Mouse (Mus musculus): ENCODE measurements around the gene Cnbd2. TPM values are rescaled to one million over a fixed set of nuclear protein-coding genes. Genes with fewer than 3 reads are reported as not detected.

The Cnbd2 gene
- polyA plus RNA-seq, 1 experiment from 2014 or later: 3.4 TPM

DNA sequence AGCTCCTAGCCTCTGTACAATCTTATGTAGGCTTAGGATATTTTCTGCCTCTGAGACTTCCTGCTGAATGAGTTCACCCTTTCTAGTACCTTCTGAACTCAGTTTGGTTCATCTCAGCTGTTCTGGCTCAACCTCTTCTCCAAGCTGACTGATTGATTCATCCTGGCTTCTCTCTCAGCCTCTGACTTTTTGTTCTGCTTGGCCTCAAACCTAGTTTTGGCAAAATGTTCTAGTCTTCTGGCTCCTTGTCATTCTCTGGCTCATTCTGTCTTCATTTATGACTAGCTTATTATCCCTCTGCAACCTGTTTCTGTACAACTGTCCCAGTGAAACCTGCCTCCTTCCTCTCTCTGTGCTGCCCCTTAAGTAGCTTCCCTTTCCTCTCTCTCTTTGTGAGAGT is 6.4 kb downstream of the Cnbd2 start:
- Histone ChIP-seq H3K4me2 (replicated peaks; ENCODE audit: low read depth, low read length) (no peak overlapping the region), H3K36me3 (ENCODE audit: control insufficient read depth, insufficient read depth, low read length) (no peaks in the 10 kb centered on the region), H3K4me1 (ENCODE audit: control insufficient read depth, insufficient read depth, low read length) (no peaks in the 10 kb centered on the region), H3K9ac (replicated peaks; ENCODE audit: low read depth, low read length) (no peak overlapping the region), H3K9me3 (ENCODE audit: control insufficient read depth, low read depth, low read length) (no peaks in the 10 kb centered on the region; the same call in 1 of the 2 replicates), H3K27ac (ENCODE audit: low read length) (no peak overlapping the region), H3K27me3 (ENCODE audit: control insufficient read depth, insufficient read depth, low read length) (no peaks in the 10 kb centered on the region), H3K4me3 (ENCODE audit: low read depth, low read length) (no peak overlapping the region)
- ATAC-seq (ENCODE audit: insufficient number of reproducible peaks, insufficient read depth, low FRiP score, low read depth): no peak

DNA sequence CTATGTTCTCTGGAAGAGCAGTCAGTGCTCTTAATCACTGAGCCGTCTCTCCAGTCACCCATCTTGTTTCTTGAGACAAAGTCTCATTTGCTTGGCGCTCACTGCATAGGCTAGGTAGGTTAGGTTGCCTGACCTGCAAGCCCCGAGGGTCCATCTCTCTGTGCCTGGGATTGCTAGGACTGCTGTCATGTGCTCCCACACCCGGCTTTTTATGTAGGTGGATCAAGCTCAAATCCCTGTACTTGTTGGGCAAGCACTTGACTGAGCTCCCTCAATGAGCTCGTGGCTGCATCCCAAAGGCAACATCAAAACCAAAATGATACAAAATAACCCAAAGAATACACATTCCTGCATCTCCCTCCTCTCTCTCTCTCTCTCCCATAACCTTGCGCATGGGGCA is 9.4 kb downstream of the Cnbd2 start:
- Histone ChIP-seq H3K9ac (replicated peaks; ENCODE audit: low read depth, low read length) (no peak overlapping the region), H3K27ac (ENCODE audit: low read length) (no peak overlapping the region), H3K4me2 (replicated peaks; ENCODE audit: low read depth, low read length) (no peak overlapping the region), H3K9me3 (ENCODE audit: control insufficient read depth, low read depth, low read length) (no peaks in the 10 kb centered on the region), H3K36me3 (ENCODE audit: control insufficient read depth, insufficient read depth, low read length) (no peaks in the 10 kb centered on the region), H3K4me1 (ENCODE audit: control insufficient read depth, insufficient read depth, low read length) (no peaks in the 10 kb centered on the region), H3K4me3 (ENCODE audit: low read depth, low read length) (no peak overlapping the region), H3K27me3 (ENCODE audit: control insufficient read depth, insufficient read depth, low read length) (no peaks in the 10 kb centered on the region)
- WGBS: 93% methylated on average over 6 of the region's 6 CpGs
- no peak for ATAC-seq (ENCODE audit: insufficient number of reproducible peaks, insufficient read depth, low FRiP score, low read depth)

DNA sequence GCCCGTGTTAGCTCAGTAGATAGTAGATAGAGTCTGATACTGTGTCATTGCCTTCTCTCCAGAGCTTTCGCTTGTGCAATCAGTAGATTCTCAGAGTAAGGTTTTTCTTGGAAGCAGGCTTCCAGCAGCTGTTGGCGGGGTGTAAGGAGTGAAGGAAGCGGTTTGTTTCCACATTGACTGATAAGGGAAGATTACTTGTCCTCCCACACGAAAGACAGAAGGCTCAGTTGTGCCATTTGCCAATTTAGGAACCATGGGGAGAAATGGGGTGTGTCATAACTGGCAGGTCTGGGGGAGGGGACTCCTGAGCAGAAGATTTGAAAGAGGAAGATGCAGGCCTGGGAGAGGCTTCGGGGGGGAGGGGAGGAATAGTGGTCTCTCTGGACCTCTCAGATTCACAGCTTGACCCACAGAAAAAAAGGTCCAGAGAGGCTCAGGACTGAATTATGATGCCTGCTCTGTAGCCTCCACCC is 12.1 kb downstream of the Cnbd2 start:
- no peaks in the 10 kb centered on the region for H3K9me3 ChIP-seq (ENCODE audit: control insufficient read depth, low read depth, low read length)
- WGBS: 46% methylated on average over 6 of the region's 6 CpGs
- H3K27ac ChIP-seq (ENCODE audit: low read length): peak overlapping the region; percentile 4; the same call in 1 of the 2 replicates
- no peak overlapping the region for H3K4me2 ChIP-seq (replicated peaks; ENCODE audit: low read depth, low read length)
- H3K4me3 ChIP-seq (ENCODE audit: low read depth, low read length): no peak overlapping the region
- no peaks in the 10 kb centered on the region for H3K27me3 ChIP-seq (ENCODE audit: control insufficient read depth, insufficient read depth, low read length)
- no peaks in the 10 kb centered on the region for H3K4me1 ChIP-seq (ENCODE audit: control insufficient read depth, insufficient read depth, low read length)
- peak; percentile 56; the same call in 1 of the 2 replicates for ATAC-seq (ENCODE audit: insufficient number of reproducible peaks, insufficient read depth, low FRiP score, low read depth)
- no peaks in the 10 kb centered on the region for H3K36me3 ChIP-seq (ENCODE audit: control insufficient read depth, insufficient read depth, low read length)
- no peak overlapping the region for H3K9ac ChIP-seq (replicated peaks; ENCODE audit: low read depth, low read length)

DNA sequence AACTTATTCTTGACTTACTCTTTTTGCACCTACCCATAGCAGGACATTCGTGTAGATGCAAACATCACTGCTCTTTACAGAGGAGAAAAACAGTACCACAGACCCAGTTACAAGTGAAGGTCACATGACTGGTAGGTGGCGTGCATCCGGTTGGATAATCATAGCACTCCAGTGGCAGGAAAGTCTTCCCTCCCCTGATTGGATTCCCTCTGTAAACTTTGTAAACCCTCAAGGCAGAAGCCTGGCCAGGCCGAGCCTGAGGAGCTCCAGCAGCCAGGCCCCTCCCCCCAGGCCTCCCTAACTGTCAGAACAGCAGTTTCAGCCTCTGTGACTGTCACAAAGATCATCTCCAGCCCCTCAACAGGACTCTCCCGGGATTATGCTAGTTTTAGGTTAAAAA is 12.6 kb downstream of the Cnbd2 start:
- H3K4me3 ChIP-seq (ENCODE audit: low read depth, low read length): no peak overlapping the region

DNA sequence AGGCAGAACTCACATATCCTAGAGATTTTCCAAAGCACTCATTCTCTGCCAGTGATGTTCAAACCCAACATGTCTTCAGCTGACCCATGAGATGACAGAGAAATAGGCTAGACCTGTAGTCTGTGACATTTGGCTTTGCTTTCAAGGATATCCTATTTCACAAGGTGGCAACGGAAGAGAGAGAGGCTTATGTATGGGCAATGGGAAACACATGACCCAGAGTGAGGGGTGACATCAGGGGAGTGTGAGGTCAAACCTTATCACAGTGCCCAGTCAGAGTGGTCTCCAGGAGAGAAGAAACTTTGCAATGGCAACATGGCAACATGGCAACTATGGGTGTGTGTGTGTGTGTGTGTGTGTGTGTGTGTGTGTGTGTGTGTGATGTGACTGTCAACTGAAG is 18.6 kb downstream of the Cnbd2 start:
- H3K4me2 ChIP-seq (replicated peaks; ENCODE audit: low read depth, low read length): no peak overlapping the region
- no peaks in the 10 kb centered on the region for H3K36me3 ChIP-seq (ENCODE audit: control insufficient read depth, insufficient read depth, low read length)
- no peak overlapping the region for H3K9ac ChIP-seq (replicated peaks; ENCODE audit: low read depth, low read length)
- H3K9me3 ChIP-seq (ENCODE audit: control insufficient read depth, low read depth, low read length): no peaks in the 10 kb centered on the region
- ATAC-seq (ENCODE audit: insufficient number of reproducible peaks, insufficient read depth, low FRiP score, low read depth): no peak
- no peak overlapping the region for H3K4me3 ChIP-seq (ENCODE audit: low read depth, low read length)
- no peaks in the 10 kb centered on the region for H3K27me3 ChIP-seq (ENCODE audit: control insufficient read depth, insufficient read depth, low read length)
- H3K27ac ChIP-seq (ENCODE audit: low read length): no peak overlapping the region
- 57% methylated on average over 1 of the region's 1 CpGs for WGBS
- no peaks in the 10 kb centered on the region for H3K4me1 ChIP-seq (ENCODE audit: control insufficient read depth, insufficient read depth, low read length)

More for the DNA sequence above, 12.6 kb downstream of the Cnbd2 start:
- no peaks in the 10 kb centered on the region for H3K9me3 ChIP-seq (ENCODE audit: control insufficient read depth, low read depth, low read length)
- H3K27ac ChIP-seq (ENCODE audit: low read length): peak overlapping the region; percentile 4; the same call in 1 of the 2 replicates
- no peak overlapping the region for H3K4me2 ChIP-seq (replicated peaks; ENCODE audit: low read depth, low read length)
- 13% methylated on average over 5 of the region's 5 CpGs for WGBS
- H3K36me3 ChIP-seq (ENCODE audit: control insufficient read depth, insufficient read depth, low read length): no peaks in the 10 kb centered on the region
- no peak overlapping the region for H3K9ac ChIP-seq (replicated peaks; ENCODE audit: low read depth, low read length)
- ATAC-seq (ENCODE audit: insufficient number of reproducible peaks, insufficient read depth, low FRiP score, low read depth): peak; percentile 56; the same call in 1 of the 2 replicates
- H3K27me3 ChIP-seq (ENCODE audit: control insufficient read depth, insufficient read depth, low read length): no peaks in the 10 kb centered on the region
- no peaks in the 10 kb centered on the region for H3K4me1 ChIP-seq (ENCODE audit: control insufficient read depth, insufficient read depth, low read length)

DNA sequence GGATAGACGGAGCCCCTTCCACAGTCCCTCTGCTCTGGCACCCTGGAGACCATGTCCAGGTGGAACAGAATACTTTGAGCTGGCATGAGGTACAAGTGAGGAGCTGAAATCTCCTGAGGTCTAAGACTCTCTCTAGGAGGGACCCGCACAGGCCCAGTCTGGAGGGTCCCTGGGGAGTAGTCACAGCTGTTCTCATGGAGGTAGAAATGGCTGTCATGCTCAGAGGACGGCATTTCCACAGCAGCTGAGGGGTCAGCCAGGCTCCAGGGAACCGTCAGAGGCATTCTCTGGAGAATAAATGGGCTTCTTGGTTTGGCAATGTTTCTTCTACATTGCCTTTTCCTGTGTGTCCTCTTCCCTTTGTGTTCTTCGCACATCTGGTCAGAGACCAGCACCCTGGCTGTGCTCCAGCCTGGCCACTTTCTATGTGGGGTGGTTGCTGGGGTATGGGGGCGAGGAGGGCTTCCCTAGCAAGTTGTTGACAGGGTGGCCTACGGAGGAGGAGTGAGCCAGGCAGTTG is 19.4 kb downstream of the Cnbd2 start:
- Histone ChIP-seq H3K27me3 (ENCODE audit: control insufficient read depth, insufficient read depth, low read length) (no peaks in the 10 kb centered on the region), H3K36me3 (ENCODE audit: control insufficient read depth, insufficient read depth, low read length) (no peaks in the 10 kb centered on the region), H3K9ac (replicated peaks; ENCODE audit: low read depth, low read length) (no peak overlapping the region), H3K4me3 (ENCODE audit: low read depth, low read length) (no peak overlapping the region), H3K9me3 (ENCODE audit: control insufficient read depth, low read depth, low read length) (no peaks in the 10 kb centered on the region), H3K4me1 (ENCODE audit: control insufficient read depth, insufficient read depth, low read length) (no peaks in the 10 kb centered on the region), H3K27ac (ENCODE audit: low read length) (no peak overlapping the region), H3K4me2 (replicated peaks; ENCODE audit: low read depth, low read length) (no peak overlapping the region)
- ATAC-seq (ENCODE audit: insufficient number of reproducible peaks, insufficient read depth, low FRiP score, low read depth): no peak
- 72% methylated on average over 7 of the region's 7 CpGs for WGBS

DNA sequence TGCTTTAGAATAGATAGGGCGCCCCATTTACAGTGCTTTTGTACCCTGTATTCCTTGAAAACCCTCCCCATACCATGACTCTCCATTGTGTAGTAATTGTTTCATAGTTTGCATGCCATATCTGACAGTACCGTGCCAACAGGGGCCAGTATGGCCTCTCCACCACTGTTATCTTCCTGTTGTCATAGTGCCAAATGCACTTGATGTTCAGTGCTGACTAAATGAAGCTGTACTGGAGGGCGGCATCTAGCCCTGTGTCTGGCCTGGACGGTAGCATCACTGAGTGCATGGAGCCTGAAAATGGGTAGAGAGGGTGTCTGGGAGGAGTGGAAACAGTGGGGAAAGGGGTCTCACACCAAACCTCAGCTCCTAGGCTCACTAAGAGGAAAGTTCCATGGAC is 28.0 kb downstream of the Cnbd2 start:
- no peaks in the 10 kb centered on the region for H3K4me1 ChIP-seq (ENCODE audit: control insufficient read depth, insufficient read depth, low read length)
- no peaks in the 10 kb centered on the region for H3K27me3 ChIP-seq (ENCODE audit: control insufficient read depth, insufficient read depth, low read length)
- H3K36me3 ChIP-seq (ENCODE audit: control insufficient read depth, insufficient read depth, low read length): no peaks in the 10 kb centered on the region
- no peaks in the 10 kb centered on the region for H3K9me3 ChIP-seq (ENCODE audit: control insufficient read depth, low read depth, low read length)
- H3K4me3 ChIP-seq (ENCODE audit: low read depth, low read length): no peak overlapping the region
- no peak overlapping the region for H3K27ac ChIP-seq (ENCODE audit: low read length)
- H3K9ac ChIP-seq (replicated peaks; ENCODE audit: low read depth, low read length): no peak overlapping the region
- ATAC-seq (ENCODE audit: insufficient number of reproducible peaks, insufficient read depth, low FRiP score, low read depth): no peak
- 91% methylated on average over 4 of the region's 4 CpGs for WGBS
- no peak overlapping the region for H3K4me2 ChIP-seq (replicated peaks; ENCODE audit: low read depth, low read length)

DNA sequence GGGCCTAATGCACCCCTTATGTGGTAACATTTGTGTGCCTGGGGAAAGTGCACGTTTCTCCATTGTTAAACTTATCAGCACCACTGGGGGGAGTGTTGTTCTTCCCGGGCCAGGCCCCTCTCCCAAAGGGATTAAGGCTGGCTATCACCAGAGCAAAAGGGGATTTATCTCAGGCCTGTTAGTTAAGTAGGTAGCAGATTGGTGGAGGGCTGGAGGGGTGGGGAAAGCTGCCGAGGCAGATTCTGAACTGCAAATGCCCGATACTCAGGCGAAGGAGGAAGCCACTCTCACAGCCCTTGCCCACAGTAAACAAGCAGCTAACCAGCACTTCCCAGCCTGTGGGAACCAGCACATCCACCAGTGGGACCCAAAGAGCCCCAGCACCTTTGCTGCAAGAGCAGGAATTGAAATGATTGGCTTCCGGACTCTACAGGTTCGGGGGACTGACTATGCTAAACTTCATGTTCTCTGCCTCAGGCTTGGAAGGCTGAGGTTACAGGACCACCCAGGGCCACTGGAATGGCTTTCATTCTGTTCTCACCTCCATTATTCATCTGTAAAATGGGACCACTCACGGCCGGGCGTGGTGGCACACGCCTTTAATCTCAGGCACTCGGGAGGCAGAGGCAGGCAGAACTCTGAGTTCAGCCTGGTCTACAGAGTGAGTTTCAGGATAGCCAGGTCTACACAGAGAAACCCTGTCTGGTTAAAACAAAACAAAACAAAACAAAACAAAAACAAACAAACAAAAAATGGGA is 32.9 kb downstream of the Cnbd2 start:
- WGBS: 52% methylated on average over 12 of the region's 12 CpGs

More for the DNA sequence above, 32.9 kb downstream of the Cnbd2 start:
- Histone ChIP-seq H3K4me3 (ENCODE audit: low read depth, low read length) (no peak overlapping the region), H3K9ac (replicated peaks; ENCODE audit: low read depth, low read length) (no peak overlapping the region), H3K36me3 (ENCODE audit: control insufficient read depth, insufficient read depth, low read length) (no peaks in the 10 kb centered on the region), H3K27me3 (ENCODE audit: control insufficient read depth, insufficient read depth, low read length) (no peaks in the 10 kb centered on the region), H3K9me3 (ENCODE audit: control insufficient read depth, low read depth, low read length) (no peaks in the 10 kb centered on the region), H3K4me1 (ENCODE audit: control insufficient read depth, insufficient read depth, low read length) (no peaks in the 10 kb centered on the region), H3K27ac (ENCODE audit: low read length) (no peak overlapping the region), H3K4me2 (replicated peaks; ENCODE audit: low read depth, low read length) (no peak overlapping the region)
- no peak for ATAC-seq (ENCODE audit: insufficient number of reproducible peaks, insufficient read depth, low FRiP score, low read depth)

Data from stomach, embryonic 14.5 days (tissue).